Mouse (Mus musculus): Measurements from ENCODE around the gene Gm31371. TPM values are rescaled to one million over a fixed set of nuclear protein-coding genes. Genes with fewer than 3 reads are reported as not detected.
A peak's percentile ranks its signal among the peaks of the same experiment; 100 is the strongest.
"Not testable (repeated sequence)": the region's sequence is repeated elsewhere in the genome, so short reads cannot be mapped to it uniquely, and the experiment has no call there.

Gm31371 gene
- 1 to 10 TPM in 1 of 4 experiments, under 1 TPM in 2, not detected in 1; 0.22 to 1.3 (median 0.31) TPM for total RNA-seq (2022)

- not testable (repeated sequence) for DNase-seq (ENCODE audit: low spot score in 2 of 2)
These were observed at the start of gene Gm31371 for GRCm38 (mm10) chr8:19903092-19903491. Gene Gm31371, plus strand, starts transcription at chr8:19903392.

DNA sequence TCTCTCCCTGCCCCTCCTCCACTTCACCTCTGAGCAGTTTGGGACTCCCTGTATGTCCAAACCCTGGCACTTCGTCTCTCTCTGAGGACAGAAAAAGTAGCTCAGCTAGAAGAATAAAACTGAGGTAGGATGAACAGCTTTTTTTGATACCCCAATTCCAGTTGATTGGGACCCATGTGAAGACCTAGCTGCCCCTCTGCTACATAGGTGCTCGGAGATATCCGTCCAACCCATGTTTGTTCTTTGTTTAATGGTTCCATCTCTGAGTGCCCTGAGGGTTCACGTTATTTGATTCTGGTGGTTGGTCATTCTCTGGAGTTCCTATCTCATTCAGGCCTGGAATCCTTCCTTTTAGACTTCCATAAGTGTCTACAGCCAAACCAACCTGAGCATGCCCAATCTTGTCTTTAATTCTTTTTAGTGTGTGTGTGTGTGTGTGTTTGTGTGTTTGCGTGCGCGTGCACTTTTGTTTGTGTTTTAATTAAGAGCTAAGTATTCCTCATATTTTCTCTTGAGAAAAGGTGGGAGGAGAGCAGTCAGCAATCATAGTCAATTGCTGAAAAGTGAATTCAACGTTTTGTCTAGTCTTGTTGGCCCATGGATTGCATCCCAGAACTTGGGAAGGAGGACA is 3.3 kb downstream of the Gm31371 start:
- not testable (repeated sequence) for DNase-seq (ENCODE audit: low spot score in 2 of 2)

DNA sequence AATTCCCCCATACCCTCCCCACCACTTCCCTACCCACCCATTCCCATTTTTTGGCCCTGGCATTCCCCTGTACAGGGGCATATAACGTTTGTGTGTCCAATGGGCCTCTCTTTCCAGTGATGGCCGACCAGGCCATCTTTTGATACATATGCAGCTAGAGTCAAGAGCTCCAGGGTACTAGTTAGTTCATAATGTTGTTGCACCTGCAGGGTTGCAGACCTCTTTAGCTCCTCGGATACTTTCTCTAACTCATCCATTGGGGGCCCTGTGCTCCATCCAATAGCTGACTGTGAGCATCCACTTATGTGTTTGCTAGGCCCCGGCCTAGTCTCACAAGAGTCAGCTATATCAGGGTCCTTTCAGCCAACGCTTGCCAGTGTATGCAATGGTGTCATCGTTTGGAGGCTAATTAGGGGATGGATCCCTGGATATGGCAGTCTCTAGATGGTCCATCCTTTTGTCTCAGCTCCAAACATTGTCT is 5.7 kb downstream of the Gm31371 start:
- peak in 1 of 2 experiments; percentile 14 for DNase-seq (ENCODE audit: low spot score in 2 of 2)

- DNase-seq (ENCODE audit: low spot score in 2 of 2), result not testable (repeated sequence)
These were observed 15.9 kb downstream of the Gm31371 start for GRCm38 (mm10) chr8:19919086-19919485.

DNA sequence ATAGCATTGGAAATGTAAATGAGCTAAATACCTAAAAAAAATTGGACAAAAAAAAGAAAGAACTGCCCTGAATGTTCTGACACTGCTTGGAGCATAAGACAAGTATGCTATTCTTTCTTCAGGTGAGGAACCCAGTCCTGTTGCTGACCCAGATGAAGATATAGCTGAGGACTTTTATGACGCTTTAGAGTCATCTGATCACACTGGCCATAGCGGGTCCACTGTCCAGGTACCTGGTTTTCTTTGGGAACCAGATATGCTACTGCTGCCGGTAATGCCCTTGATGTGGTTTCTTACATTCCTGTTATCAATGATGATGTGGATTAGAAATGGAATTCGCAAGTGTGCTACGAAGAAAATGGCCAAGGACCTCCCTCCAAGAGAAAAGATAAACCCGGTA is 31.1 kb downstream of the Gm31371 start:
- peak; percentile 2 to 5 for DNase-seq (ENCODE audit: low spot score in 2 of 2)

DNA sequence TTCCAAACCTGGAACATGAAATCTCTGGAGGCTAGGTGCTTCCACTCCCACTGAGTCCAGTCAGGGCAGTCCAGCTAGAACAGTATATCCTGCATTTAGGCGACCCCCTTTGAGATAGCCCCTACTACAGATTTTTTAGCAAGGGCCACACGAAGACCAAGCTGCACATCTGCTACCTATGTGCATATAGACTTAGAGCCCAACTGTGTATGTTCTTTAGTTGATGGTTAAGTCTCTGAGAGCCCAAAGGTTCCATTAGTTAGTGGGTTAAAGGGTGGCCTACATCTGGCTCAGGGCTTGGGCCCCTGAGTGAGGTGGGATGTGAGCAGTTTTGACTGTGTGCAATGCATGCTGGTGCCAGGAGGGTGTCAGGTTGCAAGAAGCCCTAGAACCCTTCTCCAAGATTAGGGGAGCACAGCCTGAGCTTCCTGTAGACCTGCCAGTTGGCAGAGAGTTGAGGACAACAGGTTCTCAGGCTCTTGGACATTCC is 32.4 kb downstream of the Gm31371 start:
- DNase-seq (ENCODE audit: low spot score in 2 of 2), result not testable (repeated sequence)

- DNase-seq (ENCODE audit: low spot score in 2 of 2), result no peak
These were observed 57.7 kb downstream of the Gm31371 start for GRCm38 (mm10) chr8:19960935-19961334.

DNA sequence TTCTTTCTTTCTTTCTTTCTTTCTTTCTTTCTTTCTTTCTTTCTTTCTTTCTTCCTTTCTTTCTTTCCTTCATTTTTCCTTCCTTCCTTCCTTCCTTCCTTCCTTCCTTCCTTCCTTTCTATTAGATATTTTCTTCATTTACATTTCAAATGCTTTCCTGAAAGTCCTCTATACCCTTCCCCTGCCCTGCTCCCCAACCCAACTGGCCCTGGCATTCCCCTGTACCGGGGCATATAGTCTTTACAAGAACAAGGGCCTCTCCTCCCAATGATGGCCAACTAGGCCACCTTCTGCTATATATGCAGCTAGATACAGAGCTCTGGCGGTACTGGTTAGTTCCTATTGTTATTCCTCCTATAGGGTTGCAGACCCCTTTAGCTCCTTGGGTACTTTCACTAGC is 60.6 kb downstream of the Gm31371 start:
- not testable (repeated sequence) for DNase-seq (ENCODE audit: low spot score in 2 of 2)

DNA sequence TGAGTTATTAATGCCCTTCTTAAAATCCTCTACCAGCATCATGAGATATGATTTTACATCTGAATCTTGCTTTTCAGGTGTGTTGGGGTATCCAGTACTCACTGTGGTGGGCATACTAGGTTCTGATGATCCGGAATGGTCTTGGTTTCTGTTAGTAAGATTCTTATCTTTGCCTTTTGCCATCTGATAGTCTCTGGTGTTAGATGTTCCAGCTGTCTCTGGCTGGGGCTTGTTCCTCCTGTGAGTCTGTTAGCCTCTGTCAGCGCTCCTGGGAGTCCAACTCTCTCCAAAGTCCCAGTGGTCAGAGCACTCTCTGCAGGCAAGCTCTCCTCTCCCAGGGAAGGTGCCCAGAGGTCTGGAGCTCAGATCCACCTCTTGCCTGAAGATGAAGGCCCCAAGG is 65.0 kb downstream of the Gm31371 start:
- peak; percentile 11 to 21 for DNase-seq (ENCODE audit: low spot score in 2 of 2)

DNA sequence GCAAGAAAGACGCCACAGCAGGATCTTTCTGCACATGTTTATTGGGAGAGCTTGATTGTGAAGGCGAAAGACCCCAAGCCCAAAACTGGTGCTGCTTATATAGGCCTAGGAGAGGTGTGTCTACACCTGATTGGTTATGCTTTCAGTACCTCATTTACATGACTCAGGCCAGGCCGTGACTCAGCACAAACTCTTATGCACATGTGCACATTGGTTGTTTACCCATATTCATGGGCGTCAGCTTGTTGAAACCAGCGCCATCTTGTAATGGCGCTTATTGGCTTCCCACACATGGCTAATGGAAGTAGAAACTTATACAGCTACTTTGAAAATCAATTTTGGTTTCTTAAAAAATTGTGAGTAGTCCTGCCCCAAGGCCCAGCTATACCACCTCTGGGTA is 72.0 kb downstream of the Gm31371 start:
- DNase-seq (ENCODE audit: low spot score in 2 of 2), result not testable (repeated sequence)

Other genes starting within 250 kb of the Gm31371 start
- gene 4930467E23Rik, start 173.8 kb upstream of the Gm31371 start, total RNA-seq (2022), result 1 to 10 TPM in 2 of 4 experiments, under 1 TPM in 2; 0.83 to 1.9 (median 1.0) TPM

Data from layer of hippocampus, adult 8-10 months (tissue).